Mouse (Mus musculus): ENCODE results near the gene Hsf5. TPM values are rescaled to one million over a fixed set of nuclear protein-coding genes. Genes with fewer than 3 reads are reported as not detected.

Hsf5 gene
- total RNA-seq (2014; rRNA removed) (0.07 and 0.09 TPM in 2 replicates), polyA plus RNA-seq (2012; rRNA removed) (0.05 TPM in 1 of 2 replicates, not detected in the other)

GRCm38 (mm10) chr11:87616790-87617474, at the start of gene Hsf5:
TSS of gene Hsf5 (plus strand) at chr11:87617164.
- Histone ChIP-seq H3K79me2 (ENCODE audit: control insufficient read depth, insufficient read depth, low read length) (no peaks in the 10 kb centered on the region), H3K4me1 (ENCODE audit: control insufficient read depth, insufficient read depth, low read length) (no peaks in the 10 kb centered on the region), H3K9ac (ENCODE audit: low read depth, low read length) (no peak within 1 kb of the TSS), H3K27ac (replicated peaks; ENCODE audit: insufficient read depth, low read depth, low read length) (no peak within 1 kb of the TSS), H3K36me3 (ENCODE audit: control insufficient read depth, insufficient read depth, low read length) (peaks cover 62% of the 10 kb centered on the region), H3K4me3 (ENCODE audit: insufficient read depth, low read depth, low read length) (no peak within 1 kb of the TSS), H3K27me3 (ENCODE audit: control insufficient read depth, insufficient read depth, low read length) (no peaks in the 10 kb centered on the region)
- no peak for DNase-seq (ENCODE audit: extremely low read depth, low read depth, low spot score)
- no peak for TF ChIP-seq POLR2A (IDR thresholded peaks at IDR 0.05; ENCODE audit: extremely low read depth, insufficient read depth, low read length)
- no peak for TF ChIP-seq CTCF (IDR thresholded peaks at IDR 0.05; ENCODE audit: low read depth, low read length)
- 96% methylated on average over 69 of the region's 69 CpGs for WGBS

DNA sequence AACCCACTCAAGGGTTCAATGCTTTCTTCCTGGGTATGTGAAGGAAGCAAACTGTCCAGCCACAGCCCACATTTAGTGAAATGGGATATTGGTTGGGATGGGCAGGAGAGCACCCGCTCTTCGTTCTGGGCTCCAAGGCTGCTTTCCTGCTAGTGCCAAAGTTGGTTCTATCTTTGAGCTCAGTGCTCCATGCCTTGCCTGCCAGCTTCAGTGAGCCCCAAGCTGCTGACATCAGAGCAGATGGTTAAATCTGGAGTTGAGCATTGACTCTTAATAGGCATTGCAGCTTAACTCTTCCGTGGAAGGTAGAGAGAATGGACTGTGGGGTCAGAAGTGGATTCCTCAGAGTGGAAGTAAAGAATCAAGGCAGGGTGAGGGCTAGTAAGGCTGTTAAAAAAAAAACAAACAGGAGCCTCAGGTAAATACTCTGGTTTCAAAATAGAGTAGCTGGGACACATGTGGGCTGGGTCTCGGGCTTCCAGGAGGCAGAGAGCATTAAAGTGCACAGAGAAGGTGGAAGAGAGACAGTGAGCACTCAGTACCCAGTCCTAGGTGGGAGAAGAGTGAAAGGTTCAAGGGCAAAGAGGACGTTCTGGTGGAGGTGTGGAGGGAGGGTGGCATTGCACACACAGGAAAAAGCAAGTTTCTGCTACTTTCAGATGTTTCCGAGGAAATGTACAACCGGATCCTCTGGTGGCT, 48.6 kb upstream of the Hsf5 start, which contains the start of gene Sept4:
Gene Sept4 (plus strand): TSS at position 649 of the 699 bp plus-strand sequence.
- no peaks in the 10 kb centered on the region for H3K27me3 ChIP-seq (ENCODE audit: control insufficient read depth, insufficient read depth, low read length)
- H3K9ac ChIP-seq (ENCODE audit: low read depth, low read length): no peak within 1 kb of the TSS
- no peaks in the 10 kb centered on the region for H3K79me2 ChIP-seq (ENCODE audit: control insufficient read depth, insufficient read depth, low read length)
- TF ChIP-seq CTCF (IDR thresholded peaks at IDR 0.05; ENCODE audit: low read depth, low read length) (no peak), POLR2A (IDR thresholded peaks at IDR 0.05; ENCODE audit: extremely low read depth, insufficient read depth, low read length) (no peak)
- H3K27ac ChIP-seq (replicated peaks; ENCODE audit: insufficient read depth, low read depth, low read length): no peak within 1 kb of the TSS
- H3K4me1 ChIP-seq (ENCODE audit: control insufficient read depth, insufficient read depth, low read length): no peaks in the 10 kb centered on the region
- no peak for DNase-seq (ENCODE audit: extremely low read depth, low read depth, low spot score)
- no peaks in the 10 kb centered on the region for H3K36me3 ChIP-seq (ENCODE audit: control insufficient read depth, insufficient read depth, low read length)
- 70% methylated on average over 7 of the region's 7 CpGs for WGBS
- H3K4me3 ChIP-seq (ENCODE audit: insufficient read depth, low read depth, low read length): no peak within 1 kb of the TSS

GRCm38 (mm10) chr11:87570743-87571142, 46.2 kb upstream of the Hsf5 start:
- Histone ChIP-seq H3K4me1 (ENCODE audit: control insufficient read depth, insufficient read depth, low read length) (0 out of 2 replicates have a peak, but pooled peaks cover 3% of the 10 kb centered on the region), H3K79me2 (ENCODE audit: control insufficient read depth, insufficient read depth, low read length) (no peaks in the 10 kb centered on the region), H3K36me3 (ENCODE audit: control insufficient read depth, insufficient read depth, low read length) (no peaks in the 10 kb centered on the region), H3K27ac (replicated peaks; ENCODE audit: insufficient read depth, low read depth, low read length) (peak overlapping the region; percentile 10; the same call in 1 of the 2 replicates), H3K9ac (ENCODE audit: low read depth, low read length) (no peak overlapping the region), H3K27me3 (ENCODE audit: control insufficient read depth, insufficient read depth, low read length) (no peaks in the 10 kb centered on the region), H3K4me3 (ENCODE audit: insufficient read depth, low read depth, low read length) (no peak overlapping the region)
- 79% methylated on average over 5 of the region's 5 CpGs for WGBS
- peak; percentile 33 for DNase-seq (ENCODE audit: extremely low read depth, low read depth, low spot score)
- TF ChIP-seq POLR2A (IDR thresholded peaks at IDR 0.05; ENCODE audit: extremely low read depth, insufficient read depth, low read length) (no peak), CTCF (IDR thresholded peaks at IDR 0.05; ENCODE audit: low read depth, low read length) (no peak)

- Histone ChIP-seq H3K9ac (ENCODE audit: low read depth, low read length) (no peak overlapping the region), H3K79me2 (ENCODE audit: control insufficient read depth, insufficient read depth, low read length) (no peaks in the 10 kb centered on the region), H3K4me3 (ENCODE audit: insufficient read depth, low read depth, low read length) (no peak overlapping the region), H3K4me1 (ENCODE audit: control insufficient read depth, insufficient read depth, low read length) (0 out of 2 replicates have a peak, but pooled peaks cover 3% of the 10 kb centered on the region), H3K36me3 (ENCODE audit: control insufficient read depth, insufficient read depth, low read length) (no peaks in the 10 kb centered on the region), H3K27ac (replicated peaks; ENCODE audit: insufficient read depth, low read depth, low read length) (peak overlapping the region; percentile 16; the same call in 1 of the 2 replicates), H3K27me3 (ENCODE audit: control insufficient read depth, insufficient read depth, low read length) (no peaks in the 10 kb centered on the region)
- peak; percentile 30 for DNase-seq (ENCODE audit: extremely low read depth, low read depth, low spot score)
- 89% methylated on average over 1 of the region's 1 CpGs for WGBS
- no peak for TF ChIP-seq CTCF (IDR thresholded peaks at IDR 0.05; ENCODE audit: low read depth, low read length)
- TF ChIP-seq POLR2A (IDR thresholded peaks at IDR 0.05; ENCODE audit: extremely low read depth, insufficient read depth, low read length): no peak
Measured at GRCm38 (mm10) chr11:87571361-87571950, 45.5 kb upstream of the Hsf5 start.

GRCm38 (mm10) chr11:87573751-87574150, 43.2 kb upstream of the Hsf5 start:
- WGBS: 83% methylated on average over 7 of the region's 7 CpGs
- H3K27me3 ChIP-seq (ENCODE audit: control insufficient read depth, insufficient read depth, low read length): no peaks in the 10 kb centered on the region
- no peak for TF ChIP-seq POLR2A (IDR thresholded peaks at IDR 0.05; ENCODE audit: extremely low read depth, insufficient read depth, low read length)
- TF ChIP-seq CTCF (IDR thresholded peaks at IDR 0.05; ENCODE audit: low read depth, low read length): no peak

More at GRCm38 (mm10) chr11:87573751-87574150, 43.2 kb upstream of the Hsf5 start:
- no peak for DNase-seq (ENCODE audit: extremely low read depth, low read depth, low spot score)
- Histone ChIP-seq H3K4me3 (ENCODE audit: insufficient read depth, low read depth, low read length) (no peak overlapping the region), H3K4me1 (ENCODE audit: control insufficient read depth, insufficient read depth, low read length) (peaks cover 3% of the 10 kb centered on the region; the same call in 1 of the 2 replicates), H3K27ac (replicated peaks; ENCODE audit: insufficient read depth, low read depth, low read length) (0 out of 2 replicates have a peak overlapping the region, but pooled peaks have one; percentile 32), H3K79me2 (ENCODE audit: control insufficient read depth, insufficient read depth, low read length) (no peaks in the 10 kb centered on the region), H3K9ac (ENCODE audit: low read depth, low read length) (no peak overlapping the region), H3K36me3 (ENCODE audit: control insufficient read depth, insufficient read depth, low read length) (no peaks in the 10 kb centered on the region)

Data from liver, adult 2 months (tissue).